Mouse (Mus musculus) right cerebral cortex, postnatal 36 days (tissue): ENCODE results near the gene Bbs2.
"Not testable (repeated sequence)": the region's sequence is repeated elsewhere in the genome, so short reads cannot be mapped to it uniquely, and the experiment has no call there.

Experiments
- DNase-seq, 2 experiments: peaks; one replicate each; pipeline ENCODE4 v3.0.0; 2022; ENCODE audit warnings: low spot score in 2 of 2, mixed read lengths in 1 of 2

Bbs2 gene

GRCm38 (mm10) chr8:94098081-94098974 is at the start of gene Bbs2:
TSS of gene Bbs2 (minus strand) at chr8:94098928.
- DNase-seq = peak; percentile 100

GRCm38 (mm10) chr8:94148236-94148635 is 49.5 kb upstream of the Bbs2 start:
- no peak for DNase-seq

- no peak for DNase-seq
Observed at GRCm38 (mm10) chr8:94140266-94140795, 41.6 kb upstream of the Bbs2 start.

- DNase-seq = no peak
Observed at GRCm38 (mm10) chr8:94136933-94137332, 38.2 kb upstream of the Bbs2 start, which contains the start of gene Mt4. TSS of gene Mt4 (plus strand) at chr8:94137197.

GRCm38 (mm10) chr8:94136192-94136591 is 37.5 kb upstream of the Bbs2 start:
- DNase-seq = no peak

GRCm38 (mm10) chr8:94135556-94135955 is 36.8 kb upstream of the Bbs2 start:
- no peak for DNase-seq

- not testable (repeated sequence) for DNase-seq
Observed at GRCm38 (mm10) chr8:94134601-94135000, 35.9 kb upstream of the Bbs2 start.

- DNase-seq = no peak
Observed at GRCm38 (mm10) chr8:94132096-94132495, 33.4 kb upstream of the Bbs2 start.

- no peak for DNase-seq
Observed at GRCm38 (mm10) chr8:94130126-94130525, 31.4 kb upstream of the Bbs2 start.

GRCm38 (mm10) chr8:94129133-94129789 is 30.5 kb upstream of the Bbs2 start:
- DNase-seq = no peak

- DNase-seq = no peak
Observed at GRCm38 (mm10) chr8:94127711-94128110, 29.0 kb upstream of the Bbs2 start.

- DNase-seq = no peak
Observed at GRCm38 (mm10) chr8:94122711-94123468, 24.2 kb upstream of the Bbs2 start.

GRCm38 (mm10) chr8:94121625-94122024 is 22.9 kb upstream of the Bbs2 start:
- no peak for DNase-seq

- peak; percentile 60 to 69 for DNase-seq
Observed at GRCm38 (mm10) chr8:94118776-94119430, 20.2 kb upstream of the Bbs2 start.

- DNase-seq = no peak
Observed at GRCm38 (mm10) chr8:94113972-94114371, 15.2 kb upstream of the Bbs2 start.

GRCm38 (mm10) chr8:94113435-94113834 is 14.7 kb upstream of the Bbs2 start:
- no peak for DNase-seq

- no peak for DNase-seq
Observed at GRCm38 (mm10) chr8:94110526-94111177, 11.9 kb upstream of the Bbs2 start.

GRCm38 (mm10) chr8:94109835-94110234 is 11.1 kb upstream of the Bbs2 start:
- no peak for DNase-seq

GRCm38 (mm10) chr8:94109396-94109795 is 10.7 kb upstream of the Bbs2 start:
- DNase-seq = no peak

GRCm38 (mm10) chr8:94107871-94108270 is 9.1 kb upstream of the Bbs2 start:
- DNase-seq = no peak

GRCm38 (mm10) chr8:94104146-94104545 is 5.4 kb upstream of the Bbs2 start:
- peak in 1 of 2 experiments; percentile 37 for DNase-seq
